Mouse (Mus musculus): ENCODE data around the gene Pik3c2b.
A peak's percentile ranks its signal among the peaks of the same experiment; 100 is the strongest.

The Pik3c2b gene

GRCm38 (mm10) chr1:133100980-133101798, 55.7 kb downstream of the Pik3c2b start:
- peak; percentile 50 to 79 for DNase-seq (ENCODE audit: low spot score in 2 of 2)

DNA sequence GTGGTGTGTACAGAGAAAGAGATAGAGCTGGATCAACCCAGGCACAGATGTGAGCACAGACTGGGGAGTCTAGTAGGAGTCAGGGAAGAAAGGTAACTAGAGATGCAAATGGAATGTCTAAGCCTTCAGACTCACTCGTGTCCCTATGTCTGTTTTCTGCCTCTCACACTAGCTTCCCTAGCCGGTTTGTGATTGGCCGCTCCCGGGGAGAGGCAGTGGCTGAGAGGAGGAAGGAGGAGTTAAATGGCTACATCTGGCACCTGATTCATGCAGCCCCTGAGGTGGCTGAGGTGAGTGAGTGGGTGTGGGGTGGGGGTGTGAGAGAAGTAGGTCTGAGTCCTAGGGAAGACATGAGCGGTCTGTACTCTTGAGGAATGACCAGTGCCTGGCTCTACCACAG, 56.6 kb downstream of the Pik3c2b start:
- DNase-seq (ENCODE audit: low spot score in 2 of 2) = no peak

DNA sequence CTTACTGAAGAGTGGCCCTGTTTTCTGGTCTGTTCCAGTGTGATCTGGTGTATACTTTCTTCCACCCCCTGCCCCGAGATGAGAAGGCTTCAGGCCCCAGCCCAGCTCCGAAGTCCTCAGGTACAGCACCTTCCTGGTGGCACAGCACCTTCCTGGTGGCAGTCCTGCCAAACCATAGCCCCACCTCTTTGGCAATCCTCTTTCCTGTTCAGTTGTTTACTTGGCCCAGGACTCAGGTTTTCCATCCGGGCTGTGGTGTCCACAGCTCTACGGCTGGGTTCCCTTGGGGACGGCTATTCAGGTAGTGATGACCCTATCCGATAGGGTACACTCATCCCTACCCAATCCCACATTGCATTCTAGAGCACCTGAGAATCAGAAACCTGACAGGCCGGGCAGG, 57.8 kb downstream of the Pik3c2b start:
- DNase-seq (ENCODE audit: low spot score in 2 of 2) = no peak

- DNase-seq (ENCODE audit: low spot score in 2 of 2) = no peak
These were observed 58.4 kb downstream of the Pik3c2b start for GRCm38 (mm10) chr1:133103871-133104270.

- DNase-seq (ENCODE audit: low spot score in 2 of 2) = no peak
These were observed 70.6 kb downstream of the Pik3c2b start for GRCm38 (mm10) chr1:133116108-133116507.

DNA sequence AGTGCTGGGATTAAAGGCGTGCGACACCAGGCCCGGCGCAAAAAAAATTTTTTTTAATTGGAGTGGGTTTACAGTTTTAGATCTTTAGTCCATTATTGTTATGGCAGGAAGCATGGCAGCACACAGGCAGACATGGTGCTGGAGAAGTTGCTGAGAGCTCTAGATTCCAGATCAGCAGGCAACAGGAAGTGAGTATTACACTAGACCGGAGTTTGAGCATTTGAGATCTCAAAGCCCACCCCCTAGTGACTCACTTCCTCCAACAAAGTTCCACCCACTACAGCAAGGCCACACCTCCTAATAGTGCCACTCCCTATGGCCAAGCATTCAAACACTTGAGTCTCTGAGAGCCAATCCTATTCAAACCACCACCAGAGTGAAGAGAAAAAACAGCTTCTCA, 72.7 kb downstream of the Pik3c2b start:
- no peak for DNase-seq (ENCODE audit: low spot score in 2 of 2)

DNA sequence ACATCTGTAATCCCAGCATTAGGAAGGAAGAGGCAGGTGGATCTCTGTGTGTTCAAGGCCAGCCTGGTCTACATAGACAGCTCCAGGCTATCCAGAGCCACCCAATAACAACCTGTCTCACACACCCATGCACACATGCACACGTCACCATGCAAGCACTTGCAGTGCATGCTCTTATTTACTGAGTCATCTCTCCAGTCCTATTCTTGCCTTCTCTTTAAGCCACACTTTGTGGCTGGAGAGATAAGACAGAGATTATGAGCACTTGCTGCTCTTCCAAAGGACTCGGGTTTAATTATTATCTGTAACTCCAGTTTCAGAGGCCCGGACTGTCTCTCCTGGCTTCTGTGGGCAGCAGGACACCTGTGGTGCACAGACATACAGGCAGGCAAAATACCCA, 73.4 kb downstream of the Pik3c2b start:
- DNase-seq (ENCODE audit: low spot score in 2 of 2) = no peak

DNA sequence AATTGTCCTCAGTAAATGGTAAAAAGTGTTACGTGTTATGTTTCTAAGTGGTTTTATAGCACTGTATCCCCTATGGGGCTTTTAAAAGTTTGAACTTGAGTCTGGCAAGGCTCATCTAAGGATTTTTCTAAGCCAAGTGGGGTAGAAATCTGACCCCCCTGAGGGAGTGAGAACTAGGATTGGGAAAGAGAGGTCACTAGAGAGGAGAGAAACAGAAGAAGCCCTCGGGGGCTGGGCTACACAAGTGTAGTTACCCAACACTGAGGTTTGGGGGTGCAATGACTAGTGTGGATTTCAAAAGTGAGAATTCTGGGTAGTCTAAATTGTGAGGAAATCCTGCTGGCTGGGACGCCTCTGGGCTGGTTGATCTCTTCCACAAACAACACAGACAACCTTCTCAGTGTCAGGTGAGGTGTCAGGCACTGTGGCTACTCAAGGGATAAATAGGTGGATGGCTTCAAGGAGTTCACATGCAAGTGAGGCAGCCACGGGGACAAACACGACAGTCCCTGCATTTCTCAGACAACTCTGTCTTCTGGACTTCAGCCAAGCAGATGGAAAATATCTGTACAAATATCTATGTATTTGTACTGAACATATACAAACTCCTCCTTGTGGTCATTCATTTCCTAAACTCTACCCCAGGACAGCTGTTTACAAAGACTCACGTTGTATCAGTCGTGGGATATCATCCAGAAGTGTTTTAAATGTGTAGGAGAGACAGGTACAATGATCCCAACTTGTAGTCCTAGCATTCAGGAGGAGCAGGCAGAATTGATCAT, 74.7 kb downstream of the Pik3c2b start:
- DNase-seq (ENCODE audit: low spot score in 2 of 2) = no peak

GRCm38 (mm10) chr1:133121246-133121645, 75.8 kb downstream of the Pik3c2b start:
- DNase-seq (ENCODE audit: low spot score in 2 of 2) = no peak

GRCm38 (mm10) chr1:133124137-133124536, 78.7 kb downstream of the Pik3c2b start:
- no peak for DNase-seq (ENCODE audit: low spot score in 2 of 2)

DNA sequence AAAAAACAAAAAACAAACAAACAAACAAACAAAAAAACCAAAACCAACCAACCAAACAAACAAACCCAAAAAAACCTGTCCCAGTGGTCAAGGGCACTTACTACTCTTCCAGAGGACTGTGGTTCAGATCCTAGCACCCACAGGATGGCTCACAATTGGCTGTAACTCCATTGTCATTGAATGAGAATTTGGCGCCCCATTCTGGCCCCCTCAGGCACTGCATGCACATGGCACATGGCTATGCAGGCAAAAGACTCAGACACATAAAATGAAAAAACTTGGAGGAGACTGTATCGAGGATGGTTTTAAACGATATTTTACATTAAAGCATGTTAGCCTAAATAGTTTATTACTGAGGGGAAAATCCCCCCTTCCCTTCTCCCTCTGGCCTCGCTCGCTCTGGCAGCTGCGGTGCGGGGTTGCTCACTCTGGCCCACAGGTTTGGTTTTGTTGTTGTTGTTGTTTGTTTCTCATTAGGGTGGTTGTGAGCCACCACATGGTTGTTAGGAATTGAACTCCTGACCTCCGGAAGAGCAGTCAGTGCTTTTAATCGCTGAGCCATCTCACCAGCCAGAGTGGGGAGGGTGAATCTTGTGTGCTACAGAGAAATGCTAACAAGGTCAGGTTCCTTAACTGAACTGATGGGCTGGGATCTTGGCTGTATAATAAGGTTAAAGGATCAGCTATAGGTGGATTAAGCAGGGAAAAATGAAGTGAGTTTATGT, 80.3 kb downstream of the Pik3c2b start:
- no peak for DNase-seq (ENCODE audit: low spot score in 2 of 2)

GRCm38 (mm10) chr1:133126365-133126740, 80.9 kb downstream of the Pik3c2b start:
- no peak for DNase-seq (ENCODE audit: low spot score in 2 of 2)

GRCm38 (mm10) chr1:133127328-133127727, 81.9 kb downstream of the Pik3c2b start:
- DNase-seq (ENCODE audit: low spot score in 2 of 2) = no peak

GRCm38 (mm10) chr1:133129471-133130221, 84.2 kb downstream of the Pik3c2b start:
- DNase-seq (ENCODE audit: low spot score in 2 of 2) = no peak

- peak; percentile 89 to 97 for DNase-seq (ENCODE audit: low spot score in 2 of 2)
These were observed 85.4 kb downstream of the Pik3c2b start, which contains the start of gene Ppp1r15b for GRCm38 (mm10) chr1:133130638-133131560. TSS of gene Ppp1r15b (plus strand) at chr1:133131143.

GRCm38 (mm10) chr1:133131561-133131905, 86.1 kb downstream of the Pik3c2b start:
- DNase-seq (ENCODE audit: low spot score in 2 of 2) = no peak

DNA sequence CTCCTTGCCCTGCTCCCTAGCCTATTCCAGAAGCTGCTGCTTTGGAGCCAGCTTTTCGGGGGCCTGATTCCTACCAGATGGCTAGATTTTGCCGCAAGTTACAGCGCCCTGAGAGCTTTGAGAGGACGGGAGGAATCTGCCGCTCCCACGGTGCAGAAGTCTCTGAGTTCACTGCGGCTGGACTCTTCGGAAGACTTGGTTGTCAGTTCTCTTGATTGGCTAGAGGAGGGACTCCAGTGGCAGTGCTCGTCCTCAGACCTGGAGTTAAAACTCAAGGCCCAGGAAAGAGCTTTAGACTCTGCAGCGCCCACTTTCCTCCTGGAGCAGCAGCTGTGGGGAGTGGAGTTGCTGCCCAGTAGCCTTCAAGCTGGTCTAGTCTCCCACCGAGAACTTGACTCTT, 86.5 kb downstream of the Pik3c2b start:
- no peak for DNase-seq (ENCODE audit: low spot score in 2 of 2)

GRCm38 (mm10) chr1:133132388-133133326, 87.2 kb downstream of the Pik3c2b start:
- no peak for DNase-seq (ENCODE audit: low spot score in 2 of 2)

- no peak for DNase-seq (ENCODE audit: low spot score in 2 of 2)
These were observed 88.0 kb downstream of the Pik3c2b start for GRCm38 (mm10) chr1:133133425-133133824.
